ENCODE assay signal across 18 mouse cellular contexts in genomic region chr9:89907941-89908340, GRCm38 (mm10). TPM values are rescaled to one million over a fixed set of nuclear protein-coding genes. Genes with fewer than 3 reads are reported as not detected.
DNase-seq lines count a peak whose midpoint lies in the region; ATAC-seq and TF ChIP-seq lines count a peak whose summit lies in the region.
"Had no signal": no experiment of that assay in that cellular context is flagged by ENCODE, and none has a peak within 500 bp of the region (broad histone marks: within the 10 kb centered on the region; RNA-seq: fewer than 3 reads in every experiment).

No protein-coding gene starts in this region.

- no peak overlapping the region for H3K4me3 ChIP-seq in heart, adult 2 months
- no peak overlapping the region for H3K4me3 ChIP-seq in limb, embryonic 11.5 days (ENCODE audit: low read depth, low read length)
- H3K4me3 ChIP-seq in limb, embryonic 10.5 days = no peak overlapping the region
- H3K4me3 ChIP-seq in midbrain, embryonic 13.5 days (replicated peaks) = no peak overlapping the region; the same call in 1 of the 2 replicates
- peak overlapping the region; percentile 50; the same call in 1 of the 2 replicates for H3K4me3 ChIP-seq in neural tube, embryonic 15.5 days (replicated peaks)

- intact Hi-C loops in heart, adult 2 months (cut with DNase I) = no loop called here
- intact Hi-C loops in left cerebral cortex, postnatal 25 days (cut with DNase I) = loop anchor here (2.0 to 5.0 kb wide), 2 partner anchors 66 to 81 kb away; no protein-coding TSS in a partner anchor

- peaks cover 17% of the 10 kb centered on the region for H3K27me3 ChIP-seq in heart, adult 2 months (ENCODE audit: control insufficient read depth, insufficient read depth, low read length)
- H3K27me3 ChIP-seq in limb, embryonic 11.5 days (ENCODE audit: control insufficient read depth, insufficient read depth, low read length) = peaks cover 67% of the 10 kb centered on the region
- H3K27me3 ChIP-seq in limb, embryonic 10.5 days (ENCODE audit: low read depth, poor library complexity, severe bottlenecking) = peaks cover 77% of the 10 kb centered on the region
- peaks cover 80% of the 10 kb centered on the region for H3K27me3 ChIP-seq in midbrain, embryonic 13.5 days
- H3K27me3 ChIP-seq in neural tube, embryonic 15.5 days (replicated peaks) = peaks cover 66% of the 10 kb centered on the region

- TF ChIP-seq CTCF in heart, adult 2 months (IDR thresholded peaks at IDR 0.05) = no peak

- TF ChIP-seq POLR2A in heart, adult 2 months (IDR thresholded peaks at IDR 0.05; ENCODE audit: insufficient read depth, low read depth, low read length) = no peak

- no peak overlapping the region for H3K9ac ChIP-seq in heart, adult 2 months (ENCODE audit: low read depth, low read length)
- no peak overlapping the region for H3K9ac ChIP-seq in limb, embryonic 11.5 days (ENCODE audit: low read length)
- H3K9ac ChIP-seq in midbrain, embryonic 13.5 days (replicated peaks) = no peak overlapping the region
- H3K9ac ChIP-seq in neural tube, embryonic 15.5 days (replicated peaks) = no peak overlapping the region
- H3K9ac ChIP-seq: embryonic facial prominence, embryonic 15.5 days; limb, embryonic 15.5 days had no signal

- no peak for ATAC-seq in limb, embryonic 11.5 days (ENCODE audit: insufficient number of reproducible peaks, low FRiP score, low TSS enrichment, low read depth)
- no peak for ATAC-seq in midbrain, embryonic 13.5 days
- ATAC-seq in neural tube, embryonic 15.5 days (ENCODE audit: low FRiP score) = no peak
- no peak for ATAC-seq in activated CD4-positive, CD25-positive, alpha-beta regulatory T cell, adult 4 months

- H3K79me2 ChIP-seq in heart, adult 2 months (replicated peaks; ENCODE audit: control insufficient read depth, insufficient read depth, low read length) = no peaks in the 10 kb centered on the region

- no peak for TF ChIP-seq EP300 in heart, adult 2 months (IDR thresholded peaks at IDR 0.05; ENCODE audit: insufficient read depth, low read depth, low read length)

- no peaks in the 10 kb centered on the region for H3K9me3 ChIP-seq in limb, embryonic 11.5 days (ENCODE audit: control insufficient read depth, low read length)
- H3K9me3 ChIP-seq in limb, embryonic 10.5 days (replicated peaks) = no peaks in the 10 kb centered on the region
- no peaks in the 10 kb centered on the region for H3K9me3 ChIP-seq in midbrain, embryonic 13.5 days
- H3K9me3 ChIP-seq in neural tube, embryonic 15.5 days (replicated peaks) = no peaks in the 10 kb centered on the region
- H3K9me3 ChIP-seq: embryonic facial prominence, embryonic 15.5 days; heart, embryonic 10.5 days; limb, embryonic 15.5 days had no signal

- H3K4me2 ChIP-seq in limb, embryonic 11.5 days (ENCODE audit: low read depth, severe bottlenecking) = no peak overlapping the region
- H3K4me2 ChIP-seq in midbrain, embryonic 13.5 days (replicated peaks) = peak overlapping the region; percentile 84
- H3K4me2 ChIP-seq in neural tube, embryonic 15.5 days = peak overlapping the region; percentile 85

- H3K36me3 ChIP-seq in heart, adult 2 months (ENCODE audit: control insufficient read depth, insufficient read depth, low read length) = no peaks in the 10 kb centered on the region
- H3K36me3 ChIP-seq in limb, embryonic 11.5 days (ENCODE audit: control insufficient read depth, insufficient read depth, low read length) = no peaks in the 10 kb centered on the region
- H3K36me3 ChIP-seq in limb, embryonic 10.5 days = no peaks in the 10 kb centered on the region
- H3K36me3 ChIP-seq in midbrain, embryonic 13.5 days = no peaks in the 10 kb centered on the region
- no peaks in the 10 kb centered on the region for H3K36me3 ChIP-seq in neural tube, embryonic 15.5 days
- H3K36me3 ChIP-seq: embryonic facial prominence, embryonic 15.5 days; heart, embryonic 10.5 days; limb, embryonic 15.5 days had no signal

- H3K27ac ChIP-seq in heart, adult 2 months = no peak overlapping the region
- H3K27ac ChIP-seq in limb, embryonic 11.5 days (replicated peaks; ENCODE audit: low read depth, low read length) = no peak overlapping the region
- H3K27ac ChIP-seq in limb, embryonic 10.5 days = no peak overlapping the region
- H3K27ac ChIP-seq in midbrain, embryonic 13.5 days = no peak overlapping the region
- no peak overlapping the region for H3K27ac ChIP-seq in neural tube, embryonic 15.5 days (replicated peaks)
- H3K27ac ChIP-seq: embryonic facial prominence, embryonic 15.5 days; heart, embryonic 10.5 days; kidney, postnatal 0 days; limb, embryonic 15.5 days had no signal

- peaks cover 1% of the 10 kb centered on the region; the same call in 1 of the 2 replicates for H3K4me1 ChIP-seq in heart, adult 2 months (ENCODE audit: control insufficient read depth, insufficient read depth, low read length)
- peaks cover 4% of the 10 kb centered on the region for H3K4me1 ChIP-seq in limb, embryonic 11.5 days (ENCODE audit: control insufficient read depth, insufficient read depth, low read length)
- H3K4me1 ChIP-seq in limb, embryonic 10.5 days = peaks cover 27% of the 10 kb centered on the region
- H3K4me1 ChIP-seq in midbrain, embryonic 13.5 days (replicated peaks) = peaks cover 29% of the 10 kb centered on the region
- H3K4me1 ChIP-seq in neural tube, embryonic 15.5 days = peaks cover 33% of the 10 kb centered on the region

- peak; percentile 60 for DNase-seq in heart, adult 11 months
- DNase-seq in heart, adult 2 months = no peak
- peak; percentile 21 for DNase-seq in limb, embryonic 11.5 days (ENCODE audit: low spot score)
- DNase-seq in limb, embryonic 10.5 days (ENCODE audit: low spot score) = no peak
- DNase-seq in left cerebral cortex, postnatal 25 days (ENCODE audit: low spot score in 2 of 2) = no peak
- DNase-seq: gastrocnemius, postnatal 10 days; kidney, adult 11 months had no signal

RNA-seq across cellular contexts. Expression of gene Rasgrf1, which starts 1.8 kb away (rescaled TPM):
- not detected for total RNA-seq in heart, adult 2 months (2021)
- polyA plus RNA-seq in heart, adult 2 months (2012; rRNA removed) = not detected in 2 replicates
- 0.08 and 0.14 TPM in 2 replicates for polyA plus RNA-seq in limb, embryonic 11.5 days (2014; fragmentation: Nextera tagmentation; extraction: Ambion mirVana)
- polyA plus RNA-seq in limb, embryonic 10.5 days (2016; fragmentation: Nextera tagmentation; extraction: Ambion mirVana) = 0.16 TPM in 1 of 2 replicates, not detected in the other
- 0.88 and 1.3 TPM in 2 replicates for polyA plus RNA-seq in midbrain, embryonic 13.5 days (2015; fragmentation: Nextera tagmentation; extraction: Ambion mirVana)
- 17.3 and 17.6 TPM in 2 replicates for polyA plus RNA-seq in neural tube, embryonic 15.5 days (2015; fragmentation: Nextera tagmentation; extraction: Ambion mirVana)
- not detected for polyA plus RNA-seq in activated CD4-positive, CD25-positive, alpha-beta regulatory T cell, adult 4 months (2017; shearing (Covaris generic))
- total RNA-seq in left cerebral cortex, postnatal 25 days (2021) = 100 to 1,000 TPM; 213 to 223 TPM
- total RNA-seq: common myeloid progenitor, adult 5-6 weeks; hematopoietic stem cell, adult 5-6 weeks; megakaryocyte-erythroid progenitor cell, adult 5-6 weeks had no signal
- polyA plus RNA-seq: C2C12 had no signal

Comparison
In these comparisons a context has a peak if more than half of its experiments do, and no peak if none do; other contexts are left out.
1. DNase-seq: peak in heart, adult 11 months (single experiment) and limb, embryonic 11.5 days (single experiment); none in heart, adult 2 months (0 of 2), limb, embryonic 10.5 days (single experiment) and left cerebral cortex, postnatal 25 days (0 of 2).